Mouse (Mus musculus) midbrain, embryonic 12.5 days (tissue): ENCODE data around the gene Gm20390. TPM values are rescaled to one million over a fixed set of nuclear protein-coding genes. Genes with fewer than 3 reads are reported as not detected.
"Not testable (repeated sequence)": the region's sequence is repeated elsewhere in the genome, so short reads cannot be mapped to it uniquely, and the experiment has no call there.

Experiments
- ATAC-seq: fragments of 200-750 bp; cut with Nextera tagmentation; 2 replicates; pipeline ENCODE4 v1.8.0; 2017; ENCODE audit warnings: low read depth, moderate TSS enrichment, moderate library complexity; ENCODE audit not compliant: low FRiP score
- H3K27ac ChIP-seq: fragments of 300-500 bp; sonication (generic); replicated peaks from 2 replicates; pipeline ENCODE4 v1.5.1; 2016; ENCODE audit warnings: mild to moderate bottlenecking
- H3K27me3 ChIP-seq: fragments of 300-500 bp; sonication (generic); 2 replicates; pipeline ENCODE4 v1.6.1; 2016; ENCODE audit warnings: mild to moderate bottlenecking
- H3K36me3 ChIP-seq: fragments of 300-500 bp; sonication (generic); 2 replicates; pipeline ENCODE4 v1.6.1; 2016
- H3K4me1 ChIP-seq: fragments of 300-500 bp; sonication (generic); 2 replicates; pipeline ENCODE4 v1.6.1; 2016
- H3K4me2 ChIP-seq: fragments of 300-500 bp; sonication (generic); replicated peaks from 2 replicates; pipeline ENCODE4 v1.6.1; 2016; ENCODE audit warnings: mild to moderate bottlenecking, moderate library complexity
- H3K4me3 ChIP-seq: fragments of 300-500 bp; sonication (generic); 2 replicates; pipeline ENCODE4 v1.5.1; 2016; ENCODE audit warnings: mild to moderate bottlenecking
- H3K9ac ChIP-seq: fragments of 300-500 bp; sonication (generic); replicated peaks from 2 replicates; pipeline ENCODE4 v1.6.1; 2016; ENCODE audit warnings: mild to moderate bottlenecking, moderate library complexity
- H3K9me3 ChIP-seq: fragments of 300-500 bp; sonication (generic); 2 replicates; pipeline ENCODE4 v1.6.1; 2016; ENCODE audit warnings: mild to moderate bottlenecking
- WGBS: fragments of 180-500 bp; shearing (Covaris S2); methylation state at CpG from one replicate; pipeline ENCODE4 v1.1.7; 2016; 5-methylcytosine and 5-hydroxymethylcytosine counted together
- polyA plus RNA-seq: library from polyadenylated mRNA; unstranded; fragments of >200 nt; fragmentation: Nextera tagmentation; extraction: Ambion mirVana; gene quantifications from 2 replicates; pipeline ENCODE4 v1.2.1, GENCODE M21; 2016

Gene Gm20390
- polyA plus RNA-seq, 1 experiment from 2014 or later = 352 TPM

- Histone ChIP-seq H3K27ac (no peak overlapping the region), H3K9ac (no peak overlapping the region), H3K4me3 (no peak overlapping the region), H3K4me1 (peaks cover 19% of the 10 kb centered on the region), H3K4me2 (no peak overlapping the region), H3K27me3 (no peaks in the 10 kb centered on the region), H3K9me3 (no peaks in the 10 kb centered on the region), H3K36me3 (peaks cover 58% of the 10 kb centered on the region)
- 88% methylated on average over 4 of the region's 4 CpGs for WGBS
- no peak for ATAC-seq
Observed at GRCm38 (mm10) chr11:93957746-93958145, 10.3 kb downstream of the Gm20390 start.

DNA sequence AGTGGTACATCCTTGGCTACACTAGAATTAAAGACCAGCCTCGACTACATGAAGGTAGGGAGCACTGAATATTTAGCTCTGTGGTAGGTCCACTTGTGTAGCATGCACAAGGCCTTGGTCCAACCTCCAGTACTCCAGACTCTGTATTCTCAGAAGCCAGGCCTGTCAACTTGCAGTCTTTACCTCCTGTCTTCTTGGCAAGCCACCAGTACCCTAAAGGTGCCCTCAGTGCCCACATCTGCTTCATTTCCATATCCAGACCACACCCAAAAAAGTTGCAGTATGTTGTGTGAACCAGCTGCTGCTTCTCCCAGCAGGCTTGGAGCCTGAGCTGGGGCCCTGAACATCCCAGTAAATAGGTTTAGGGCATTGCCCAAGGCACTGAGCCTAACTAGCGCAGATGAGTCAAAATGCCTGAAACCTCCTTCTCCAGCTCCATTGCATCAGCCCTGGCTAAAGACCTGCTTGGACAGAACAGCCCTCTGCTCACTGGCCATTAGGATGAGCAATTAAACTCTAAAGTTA lies 11.0 kb downstream of the Gm20390 start:
- peaks cover 23% of the 10 kb centered on the region for H3K4me1 ChIP-seq
- H3K4me2 ChIP-seq = no peak overlapping the region
- H3K9me3 ChIP-seq = no peaks in the 10 kb centered on the region
- H3K27me3 ChIP-seq = no peaks in the 10 kb centered on the region
- no peak overlapping the region for H3K27ac ChIP-seq
- no peak overlapping the region for H3K4me3 ChIP-seq
- peaks cover 59% of the 10 kb centered on the region for H3K36me3 ChIP-seq
- ATAC-seq = no peak
- WGBS = 75% methylated on average over 2 of the region's 2 CpGs
- no peak overlapping the region for H3K9ac ChIP-seq

- WGBS = 3% methylated on average over 6 of the region's 6 CpGs
- Histone ChIP-seq H3K9ac (peak within 1 kb of the TSS; percentile 67), H3K4me1 (peaks cover 25% of the 10 kb centered on the region), H3K36me3 (peaks cover 60% of the 10 kb centered on the region), H3K4me2 (peak within 1 kb of the TSS; percentile 93), H3K27me3 (no peaks in the 10 kb centered on the region), H3K4me3 (peak within 1 kb of the TSS; percentile 69), H3K9me3 (no peaks in the 10 kb centered on the region), H3K27ac (peak within 1 kb of the TSS; percentile 88)
- no peak; the same call in none of the 2 replicates for ATAC-seq
Observed at GRCm38 (mm10) chr11:93956159-93956558, 11.9 kb downstream of the Gm20390 start, which contains the start of gene Nme2. Gene Nme2 (minus strand): TSS chr11:93956259.

GRCm38 (mm10) chr11:93955256-93956150 lies 12.6 kb downstream of the Gm20390 start:
- Histone ChIP-seq H3K9ac (peak overlapping the region; percentile 67), H3K4me2 (peak overlapping the region; percentile 93), H3K36me3 (peaks cover 59% of the 10 kb centered on the region), H3K27ac (peak overlapping the region; percentile 88), H3K4me1 (peaks cover 25% of the 10 kb centered on the region), H3K27me3 (no peaks in the 10 kb centered on the region), H3K9me3 (no peaks in the 10 kb centered on the region), H3K4me3 (peak overlapping the region; percentile 69)
- WGBS = under 1% methylated on average over 67 of the region's 67 CpGs
- ATAC-seq = peak; percentile 99

DNA sequence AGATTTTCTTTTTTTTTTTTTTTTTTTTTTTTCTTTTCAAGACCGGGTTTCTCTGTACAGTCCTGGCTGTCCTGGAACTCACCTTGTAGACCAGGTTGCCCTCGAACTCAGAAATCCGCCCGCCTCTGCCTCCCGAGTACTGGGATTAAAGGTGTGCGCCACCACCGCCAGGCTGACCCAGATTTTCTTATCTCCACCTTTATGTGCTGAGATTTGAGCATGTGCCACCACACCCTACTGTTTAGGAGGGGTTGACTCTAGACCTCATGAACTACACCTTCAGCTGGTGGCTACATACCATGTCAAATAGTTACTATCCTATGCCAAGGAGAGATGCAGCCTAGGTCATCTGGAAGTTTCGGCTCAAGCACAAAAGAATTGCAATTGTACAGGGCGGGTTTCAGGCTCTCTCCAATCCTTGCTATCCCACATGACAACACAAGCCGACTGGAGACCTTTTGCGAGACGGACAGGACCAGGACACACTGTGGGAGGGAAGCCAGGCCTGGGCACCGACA lies 13.3 kb downstream of the Gm20390 start:
- H3K9me3 ChIP-seq = no peaks in the 10 kb centered on the region
- H3K4me3 ChIP-seq = peak overlapping the region; percentile 69
- WGBS = 48% methylated on average over 13 of the region's 13 CpGs
- ATAC-seq = no peak
- H3K27ac ChIP-seq = peak overlapping the region; percentile 88
- peak overlapping the region; percentile 93 for H3K4me2 ChIP-seq
- H3K27me3 ChIP-seq = no peaks in the 10 kb centered on the region
- H3K4me1 ChIP-seq = peaks cover 25% of the 10 kb centered on the region
- peaks cover 61% of the 10 kb centered on the region for H3K36me3 ChIP-seq
- peak overlapping the region; percentile 67 for H3K9ac ChIP-seq

GRCm38 (mm10) chr11:93952376-93952775 lies 15.7 kb downstream of the Gm20390 start:
- H3K4me1 ChIP-seq = peaks cover 25% of the 10 kb centered on the region
- no peak overlapping the region for H3K27ac ChIP-seq
- H3K4me2 ChIP-seq = no peak overlapping the region
- H3K27me3 ChIP-seq = no peaks in the 10 kb centered on the region
- H3K4me3 ChIP-seq = no peak overlapping the region
- no peak for ATAC-seq
- peaks cover 52% of the 10 kb centered on the region for H3K36me3 ChIP-seq
- WGBS = 67% methylated on average over 5 of the region's 5 CpGs
- no peak overlapping the region for H3K9ac ChIP-seq
- no peaks in the 10 kb centered on the region for H3K9me3 ChIP-seq

- Histone ChIP-seq H3K27me3 (no peaks in the 10 kb centered on the region), H3K4me3 (no peak overlapping the region), H3K9me3 (no peaks in the 10 kb centered on the region), H3K4me2 (no peak overlapping the region), H3K36me3 (peaks cover 62% of the 10 kb centered on the region), H3K9ac (no peak overlapping the region), H3K4me1 (peaks cover 14% of the 10 kb centered on the region), H3K27ac (no peak overlapping the region)
- WGBS = 90% methylated on average over 1 of the region's 1 CpGs
- ATAC-seq = no peak
Observed at GRCm38 (mm10) chr11:93950045-93950444, 18.0 kb downstream of the Gm20390 start.

GRCm38 (mm10) chr11:93948887-93949567 lies 19.1 kb downstream of the Gm20390 start:
- peaks cover 10% of the 10 kb centered on the region for H3K4me1 ChIP-seq
- no peak overlapping the region for H3K4me2 ChIP-seq
- no peak for ATAC-seq
- no peaks in the 10 kb centered on the region for H3K9me3 ChIP-seq
- H3K27ac ChIP-seq = no peak overlapping the region
- H3K9ac ChIP-seq = no peak overlapping the region
- H3K4me3 ChIP-seq = no peak overlapping the region
- H3K36me3 ChIP-seq = peaks cover 64% of the 10 kb centered on the region
- 90% methylated on average over 9 of the region's 9 CpGs for WGBS
- no peaks in the 10 kb centered on the region for H3K27me3 ChIP-seq

DNA sequence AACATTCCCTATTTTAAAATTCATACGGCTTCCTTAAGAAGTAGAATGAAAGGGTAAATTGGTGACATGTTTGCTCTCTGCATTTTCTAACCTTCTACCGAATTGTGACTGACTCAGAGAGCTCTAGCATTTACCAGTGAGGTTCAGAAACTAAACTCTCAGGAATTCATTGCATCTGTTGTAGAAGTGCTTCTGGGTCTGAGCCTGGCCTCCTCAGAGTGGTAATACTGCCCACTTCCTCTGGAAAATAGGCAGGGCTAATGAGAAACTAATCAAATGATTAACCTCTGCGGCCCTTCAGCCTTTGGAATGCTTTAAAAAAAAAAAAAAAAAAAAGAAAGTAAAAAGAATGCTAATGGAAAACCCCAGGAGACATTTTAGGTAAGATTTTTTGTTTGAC lies 23.1 kb downstream of the Gm20390 start:
- Histone ChIP-seq H3K27me3 (no peaks in the 10 kb centered on the region), H3K9ac (no peak overlapping the region), H3K4me2 (no peak overlapping the region), H3K4me3 (no peak overlapping the region), H3K27ac (no peak overlapping the region), H3K4me1 (no peaks in the 10 kb centered on the region), H3K36me3 (peaks cover 32% of the 10 kb centered on the region), H3K9me3 (no peaks in the 10 kb centered on the region)
- no peak for ATAC-seq
- 77% methylated on average over 3 of the region's 3 CpGs for WGBS

DNA sequence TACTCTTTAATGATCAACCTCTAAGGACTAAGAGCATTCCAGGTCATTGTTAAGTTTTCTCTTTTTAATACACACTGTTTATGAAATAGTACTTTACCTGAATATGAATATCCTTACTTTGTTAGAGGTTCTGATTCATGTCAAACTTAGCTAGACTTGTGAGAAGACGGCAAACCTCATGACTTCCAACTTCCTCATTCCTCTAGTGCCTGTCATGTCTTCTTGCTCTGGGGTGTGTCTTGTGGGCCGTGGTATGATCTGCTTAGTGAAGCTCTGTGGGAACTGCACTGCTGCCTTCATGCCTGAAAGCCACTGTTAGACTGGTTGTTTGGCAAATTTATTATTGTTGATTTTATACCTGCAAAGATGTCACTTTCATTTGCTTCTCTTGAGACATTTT lies 27.2 kb downstream of the Gm20390 start:
- 88% methylated on average over 2 of the region's 2 CpGs for WGBS
- no peaks in the 10 kb centered on the region for H3K27me3 ChIP-seq
- no peak overlapping the region for H3K4me2 ChIP-seq
- ATAC-seq = no peak
- H3K4me3 ChIP-seq = no peak overlapping the region
- no peaks in the 10 kb centered on the region for H3K4me1 ChIP-seq
- no peaks in the 10 kb centered on the region for H3K9me3 ChIP-seq
- no peak overlapping the region for H3K9ac ChIP-seq
- no peak overlapping the region for H3K27ac ChIP-seq
- H3K36me3 ChIP-seq = peaks cover 38% of the 10 kb centered on the region

DNA sequence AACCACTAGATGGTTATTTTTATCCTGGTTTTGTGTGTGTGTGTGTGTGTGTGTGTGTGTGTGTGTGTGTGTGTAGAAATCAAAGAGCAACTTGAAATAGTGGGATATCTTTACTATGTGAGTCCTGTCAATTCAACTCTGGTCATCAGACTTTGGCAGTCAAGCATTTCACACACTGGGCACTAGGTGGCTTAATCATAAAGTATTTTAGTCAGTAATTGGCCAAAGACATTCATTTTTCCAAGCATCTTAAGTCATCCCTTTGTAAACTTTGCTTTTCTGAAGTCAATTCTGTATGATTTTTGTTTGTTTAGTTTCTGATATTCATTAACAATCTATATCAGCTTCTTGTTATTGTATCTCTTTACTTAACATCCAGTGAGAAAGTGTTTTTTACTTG lies 39.0 kb downstream of the Gm20390 start:
- no peak overlapping the region for H3K4me2 ChIP-seq
- no peak for ATAC-seq
- peaks cover 80% of the 10 kb centered on the region for H3K36me3 ChIP-seq

DNA sequence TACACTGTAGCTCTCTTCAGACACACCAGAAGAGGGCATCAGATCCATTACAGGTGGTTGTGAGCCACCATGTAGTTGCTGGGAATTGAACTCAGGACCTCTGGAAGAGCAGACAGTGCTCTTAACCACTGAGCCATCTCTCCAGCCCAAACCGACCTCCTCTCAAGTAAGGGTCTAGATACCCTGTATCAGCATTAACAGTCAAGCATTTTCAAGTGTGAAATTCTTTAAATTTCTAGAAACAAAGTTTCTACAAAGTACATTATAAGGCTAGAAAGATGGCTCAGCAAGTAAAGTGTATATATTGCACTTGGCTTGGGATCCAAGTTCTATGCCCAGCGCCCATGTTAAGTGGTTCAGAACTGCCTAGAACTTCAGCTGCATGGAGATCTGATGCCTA lies 53.1 kb downstream of the Gm20390 start:
- H3K4me1 ChIP-seq, ATAC-seq: not testable (repeated sequence)
- H3K36me3 ChIP-seq = peaks cover 69% of the 10 kb centered on the region

More for the DNA sequence above, 39.0 kb downstream of the Gm20390 start:
- H3K27ac ChIP-seq = no peak overlapping the region
- H3K9me3 ChIP-seq = no peaks in the 10 kb centered on the region
- H3K9ac ChIP-seq = no peak overlapping the region
- H3K27me3 ChIP-seq = no peaks in the 10 kb centered on the region
- H3K4me1 ChIP-seq = no peaks in the 10 kb centered on the region
- H3K4me3 ChIP-seq = no peak overlapping the region

More for the DNA sequence above, 53.1 kb downstream of the Gm20390 start:
- 97% methylated on average over 2 of the region's 2 CpGs for WGBS
- H3K4me2 ChIP-seq, H3K27me3 ChIP-seq, H3K27ac ChIP-seq, H3K9ac ChIP-seq, H3K4me3 ChIP-seq, H3K9me3 ChIP-seq: not testable (repeated sequence)
